Mouse (Mus musculus) adrenal gland, postnatal 25 days (tissue): ENCODE results near the gene Zmynd10. TPM values are rescaled to one million over a fixed set of nuclear protein-coding genes. Genes with fewer than 3 reads are reported as not detected.
"Not testable (repeated sequence)": the region's sequence is repeated elsewhere in the genome, so short reads cannot be mapped to it uniquely, and the experiment has no call there.

Source experiments
- DNase-seq: peaks from one replicate; pipeline ENCODE4 v3.0.0; 2021; ENCODE audit warnings: mixed read lengths
- total RNA-seq: library from RNA; stranded (reverse); gene quantifications from 2 replicates; pipeline ENCODE4 v1.2.3, GENCODE M21; 2021

Zmynd10 gene
- total RNA-seq, 1 experiment from 2014 or later, result 0.39 TPM

DNA sequence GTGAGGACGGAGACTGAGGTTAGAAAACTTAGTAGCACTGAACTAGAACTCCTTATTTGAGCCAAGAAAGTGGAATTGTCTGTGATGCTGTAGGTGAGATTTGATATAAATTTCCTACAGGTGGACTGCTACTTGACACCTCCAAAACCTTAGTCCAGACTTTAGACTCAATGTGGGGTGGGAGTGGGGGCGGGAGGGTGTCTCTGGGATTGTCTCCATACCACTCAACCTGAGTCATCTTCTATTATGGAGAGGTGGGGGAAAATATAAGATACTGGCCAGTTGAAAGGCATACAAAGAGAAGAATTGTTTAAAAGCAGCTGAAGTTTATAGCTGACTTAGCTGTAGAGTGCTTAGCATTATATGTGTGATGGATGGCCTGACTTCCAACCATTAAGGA is 8.6 kb downstream of the Zmynd10 start:
- no peak for DNase-seq

DNA sequence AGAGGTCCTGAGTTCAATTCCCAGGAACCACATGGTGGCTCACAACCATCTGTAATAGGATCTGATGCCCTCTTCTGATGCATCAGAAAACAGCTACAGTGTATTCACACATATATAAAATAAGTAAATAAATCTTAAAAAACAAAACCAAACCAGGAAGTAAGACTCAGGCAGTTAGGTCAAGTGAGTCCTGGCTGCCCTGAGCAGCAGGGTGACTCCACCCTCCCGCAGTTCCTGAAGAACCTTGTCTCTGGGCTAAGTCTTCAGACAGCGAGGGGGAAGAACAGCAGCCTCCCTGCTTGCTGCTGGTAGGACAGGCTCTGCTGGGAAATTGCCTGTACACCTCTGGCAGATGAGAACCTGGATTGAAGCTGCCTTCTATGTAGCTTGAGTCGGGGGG is 9.2 kb downstream of the Zmynd10 start:
- DNase-seq, result no peak

DNA sequence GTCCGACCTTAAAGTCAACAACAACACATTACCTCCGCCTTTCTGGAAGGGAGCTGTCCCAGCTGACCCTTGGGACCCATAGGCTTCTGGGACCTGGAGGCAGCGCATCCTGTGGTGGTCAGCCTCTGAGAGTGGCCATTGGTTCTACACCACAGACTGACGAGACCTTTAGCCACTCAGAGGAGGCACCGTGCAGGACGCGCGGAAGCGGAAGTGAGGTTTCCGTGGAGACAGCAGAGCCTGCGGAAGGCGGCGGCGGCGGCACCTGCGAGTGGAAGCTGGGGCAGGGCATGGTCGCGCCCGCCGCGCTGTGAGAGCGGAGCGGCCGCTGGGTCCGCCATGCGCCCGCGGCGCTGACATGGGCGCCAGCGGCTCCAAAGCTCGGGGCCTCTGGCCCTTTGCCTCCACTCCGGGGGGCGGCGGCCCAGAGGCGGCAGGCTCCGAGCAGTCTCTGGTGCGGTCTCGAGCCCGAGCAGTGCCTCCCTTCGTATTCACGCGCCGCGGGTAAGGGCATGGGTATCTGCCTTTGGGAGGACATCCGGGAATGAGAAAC is 16.0 kb downstream of the Zmynd10 start, which contains the start of gene Tusc2:
TSS of gene Tusc2 (plus strand) at position 227 of the 553 bp plus-strand sequence.
- peak; percentile 94 for DNase-seq

DNA sequence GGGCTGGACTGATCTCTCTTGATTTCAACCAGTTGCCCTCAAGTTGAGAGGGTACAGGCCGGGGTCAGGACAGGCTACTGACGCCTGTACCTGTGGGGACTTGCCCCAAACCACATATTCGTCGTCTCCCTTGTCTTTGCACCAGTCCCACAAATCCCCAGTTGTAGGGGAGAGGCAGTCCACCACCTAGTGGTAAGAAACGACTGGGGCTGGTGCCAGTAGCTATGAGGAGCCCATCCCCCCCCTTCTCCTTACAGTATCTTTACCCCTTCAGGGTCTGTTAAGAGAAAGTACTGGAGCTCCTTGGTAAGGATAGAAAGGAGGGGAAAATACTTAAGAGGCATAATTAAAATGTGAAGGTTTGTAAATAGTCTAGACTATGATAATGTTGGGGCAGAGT is 18.5 kb downstream of the Zmynd10 start:
- DNase-seq, result not testable (repeated sequence)

DNA sequence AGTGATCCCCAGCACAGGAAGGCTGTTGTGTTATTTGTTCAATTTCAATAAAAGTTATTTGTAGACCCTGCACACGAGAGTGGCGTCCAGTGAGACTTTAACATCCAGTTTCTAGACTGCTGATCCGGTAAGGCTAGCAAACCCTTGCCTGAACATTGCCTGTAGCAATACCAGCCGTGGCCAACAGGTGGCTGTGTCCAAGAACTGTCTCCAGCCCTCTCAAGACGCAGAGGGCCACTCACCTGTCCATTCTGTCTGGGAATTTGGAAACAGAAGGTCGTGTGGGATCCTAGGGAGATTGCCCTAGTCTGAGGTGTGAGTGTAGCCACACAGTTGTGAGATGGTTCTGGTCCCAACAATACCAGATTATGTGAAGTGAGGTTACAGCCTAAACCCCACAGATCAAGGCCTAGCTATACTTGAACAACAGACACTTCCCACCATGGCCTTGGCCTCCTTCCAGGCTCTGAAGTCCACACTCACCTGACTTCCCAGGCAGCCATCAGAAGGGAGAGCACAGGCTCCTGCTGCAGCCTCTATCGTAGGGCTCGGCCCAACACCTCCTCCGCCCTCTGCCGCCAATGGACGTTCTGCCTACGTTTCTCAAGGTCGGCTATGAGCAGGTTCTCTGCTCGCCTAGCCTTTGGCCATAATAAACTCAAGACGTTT is 19.1 kb downstream of the Zmynd10 start:
- peak; percentile 86 for DNase-seq

DNA sequence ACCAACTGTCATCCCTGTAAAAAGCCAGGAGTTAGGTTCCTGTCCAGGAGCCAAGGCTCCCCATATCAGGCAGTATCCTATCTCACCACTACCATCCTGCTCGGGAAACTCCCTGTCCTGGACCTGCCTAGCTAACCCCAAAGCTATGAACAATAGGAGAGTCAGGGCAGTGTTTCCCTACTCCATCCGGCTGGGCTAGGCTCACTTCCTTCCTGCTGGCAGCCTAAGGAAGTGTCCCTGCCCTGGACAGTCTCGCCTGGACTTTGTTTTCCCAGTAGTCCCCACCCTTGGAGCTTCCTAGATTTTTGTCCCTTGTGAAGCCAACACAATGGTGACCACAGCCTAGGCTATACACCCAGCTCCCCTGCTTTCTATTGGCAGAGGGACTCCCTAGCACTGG is 19.8 kb downstream of the Zmynd10 start:
- DNase-seq, result no peak

DNA sequence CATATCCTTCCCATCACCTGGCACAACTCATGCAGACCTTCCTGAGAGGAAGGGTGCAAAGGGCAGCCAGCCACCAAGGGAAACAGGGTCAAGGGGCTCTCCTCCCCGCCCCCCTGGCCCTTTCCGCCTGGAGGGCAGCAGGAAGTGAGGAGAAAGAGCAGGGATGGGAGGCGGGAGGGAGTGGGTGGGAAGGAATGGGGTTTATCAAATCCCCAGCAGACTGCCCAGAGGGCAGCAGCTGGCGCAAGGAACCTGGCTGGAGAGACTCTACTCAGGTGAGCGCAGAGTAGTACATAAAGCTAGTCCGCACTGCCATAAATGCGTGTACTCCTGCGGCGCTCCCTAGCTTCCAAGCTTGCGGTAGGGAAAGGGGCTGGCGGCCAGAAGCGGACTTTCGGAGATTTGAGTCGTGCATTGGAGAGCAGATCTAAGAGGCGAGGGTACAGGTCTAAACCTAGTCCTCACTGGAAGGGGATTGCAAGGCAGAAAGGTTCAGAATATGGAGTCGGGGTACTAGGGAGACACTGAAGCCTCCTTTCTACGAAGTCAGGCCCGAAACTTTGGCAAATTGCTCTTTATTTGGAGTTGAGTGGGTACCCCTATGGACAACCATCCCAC is 20.7 kb downstream of the Zmynd10 start, which contains the start of gene Hyal2:
TSS of gene Hyal2 (plus strand) at position 244 of the 618 bp plus-strand sequence.
- peak; percentile 55 for DNase-seq

DNA sequence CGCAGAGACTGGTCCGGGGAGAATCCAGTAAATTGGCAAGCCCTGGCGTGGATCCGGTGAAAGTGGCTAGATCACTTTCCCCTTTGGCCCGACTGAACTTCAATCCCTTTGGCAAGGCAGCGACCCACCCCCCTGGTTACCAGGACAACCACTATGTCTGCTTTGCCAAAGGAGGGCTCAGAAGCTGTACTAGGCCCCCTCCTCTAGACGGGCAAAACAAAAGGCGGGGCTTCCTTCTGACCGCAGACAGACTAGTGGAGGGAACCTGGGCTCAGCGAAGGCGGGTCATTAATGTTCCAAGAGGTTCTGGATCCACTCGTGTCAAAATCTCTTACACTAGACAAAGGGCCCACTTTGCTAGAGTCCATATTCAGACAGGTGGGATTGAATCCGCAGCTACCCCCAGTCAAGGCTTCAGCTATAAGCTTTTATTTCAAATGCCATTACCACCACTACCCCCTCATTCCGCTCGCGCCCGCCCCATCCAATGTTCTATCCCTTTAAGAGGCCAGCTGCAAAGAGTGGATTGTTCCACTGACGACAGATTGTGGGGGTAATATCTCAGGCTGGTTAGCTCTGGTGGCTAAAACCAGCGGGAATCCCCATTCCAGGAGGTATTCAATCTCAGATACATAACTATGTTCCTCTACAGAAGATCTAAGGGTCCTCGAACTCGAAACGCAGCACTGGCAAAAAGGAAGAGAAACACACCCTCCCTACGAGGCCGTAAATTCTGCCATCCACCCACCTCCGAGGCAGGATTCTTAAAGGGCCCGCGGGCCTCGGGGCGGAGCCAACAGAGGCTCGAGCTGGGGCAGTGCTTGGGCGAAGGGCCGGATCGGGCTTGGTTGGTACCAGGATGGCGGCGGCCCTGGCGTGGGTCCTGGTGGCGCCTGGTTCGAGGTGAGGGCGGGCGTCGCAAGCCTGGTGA is 21.5 kb downstream of the Zmynd10 start:
- DNase-seq, result peak; percentile 88

DNA sequence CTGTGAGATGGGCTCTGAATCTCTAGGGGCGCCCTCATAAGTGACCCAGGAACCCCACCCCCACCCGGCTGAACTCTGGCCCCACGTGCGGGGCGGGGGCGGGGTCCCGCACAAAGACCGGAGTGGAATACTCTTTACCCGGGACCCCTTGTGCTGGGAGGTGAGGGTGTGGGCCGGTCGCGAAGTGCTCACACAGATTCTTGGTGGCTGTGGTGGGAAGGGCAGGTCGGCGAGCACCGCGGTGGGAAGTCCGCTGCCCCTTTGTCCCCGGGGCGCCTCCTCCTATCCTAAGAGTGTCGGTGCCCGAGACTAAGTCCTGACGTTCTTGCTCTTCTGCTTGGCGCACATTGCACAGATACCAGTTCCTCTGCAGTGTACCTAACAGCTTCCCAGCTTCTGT is 22.2 kb downstream of the Zmynd10 start:
- no peak for DNase-seq

DNA sequence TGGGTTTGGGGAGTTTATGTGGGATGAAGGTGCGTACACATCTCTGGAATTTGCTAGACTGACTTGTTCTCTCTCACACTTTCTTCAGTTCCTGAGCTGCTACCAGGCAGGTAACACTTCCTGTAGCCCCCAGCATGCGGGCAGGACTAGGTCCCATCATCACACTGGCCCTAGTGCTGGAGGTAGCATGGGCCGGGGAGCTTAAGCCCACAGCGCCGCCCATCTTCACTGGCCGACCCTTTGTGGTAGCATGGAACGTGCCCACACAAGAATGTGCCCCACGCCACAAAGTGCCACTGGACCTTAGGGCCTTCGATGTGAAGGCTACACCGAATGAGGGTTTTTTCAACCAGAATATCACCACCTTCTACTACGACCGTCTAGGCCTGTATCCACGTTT is 22.9 kb downstream of the Zmynd10 start:
- no peak for DNase-seq

DNA sequence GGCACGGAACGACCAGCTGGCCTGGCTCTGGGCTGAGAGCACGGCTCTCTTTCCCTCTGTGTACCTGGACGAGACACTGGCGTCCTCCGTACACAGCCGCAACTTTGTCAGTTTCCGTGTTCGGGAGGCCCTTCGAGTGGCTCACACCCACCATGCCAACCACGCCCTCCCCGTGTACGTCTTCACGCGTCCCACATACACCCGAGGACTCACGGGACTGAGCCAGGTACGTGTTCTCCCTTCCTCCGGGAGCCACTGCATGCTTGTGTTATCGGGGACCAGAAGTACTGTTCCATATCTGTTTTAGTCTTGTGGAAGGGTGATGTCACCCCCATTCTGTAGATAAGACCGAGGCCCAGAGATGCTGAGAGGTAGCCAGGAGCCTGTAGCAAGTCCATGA is 23.7 kb downstream of the Zmynd10 start:
- DNase-seq, result no peak

DNA sequence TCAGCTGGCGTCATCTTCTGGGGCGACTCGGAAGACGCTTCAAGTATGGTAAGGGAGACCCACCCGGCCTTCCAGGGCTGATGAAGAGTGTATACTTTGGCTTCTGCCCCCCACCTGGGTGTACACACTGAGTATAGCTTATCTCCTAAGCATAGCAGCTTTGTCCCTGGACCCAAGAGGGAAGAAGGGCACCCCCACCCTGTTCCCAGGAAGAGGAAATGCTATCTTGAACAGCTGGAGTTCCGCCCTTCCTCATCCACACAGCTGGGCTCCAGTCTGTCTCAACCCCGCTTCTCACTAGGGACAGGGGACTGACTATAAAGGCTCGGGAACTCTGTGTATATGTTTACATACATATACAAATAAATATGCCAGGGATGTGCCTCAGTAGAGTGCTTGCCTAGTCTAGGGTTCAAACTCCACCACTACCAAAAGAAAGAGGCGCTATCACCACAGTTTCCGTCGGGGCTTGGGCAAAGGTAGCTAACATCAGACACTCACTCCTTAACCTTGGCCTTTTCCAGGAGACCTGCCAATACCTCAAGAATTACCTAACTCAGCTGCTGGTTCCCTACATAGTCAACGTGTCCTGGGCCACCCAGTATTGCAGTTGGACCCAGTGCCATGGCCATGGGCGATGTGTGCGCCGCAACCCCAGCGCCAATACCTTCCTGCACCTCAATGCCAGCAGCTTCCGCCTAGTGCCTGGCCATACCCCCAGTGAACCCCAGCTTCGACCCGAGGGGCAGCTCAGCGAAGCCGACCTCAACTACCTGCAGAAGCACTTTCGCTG is 24.6 kb downstream of the Zmynd10 start:
- DNase-seq, result no peak

DNA sequence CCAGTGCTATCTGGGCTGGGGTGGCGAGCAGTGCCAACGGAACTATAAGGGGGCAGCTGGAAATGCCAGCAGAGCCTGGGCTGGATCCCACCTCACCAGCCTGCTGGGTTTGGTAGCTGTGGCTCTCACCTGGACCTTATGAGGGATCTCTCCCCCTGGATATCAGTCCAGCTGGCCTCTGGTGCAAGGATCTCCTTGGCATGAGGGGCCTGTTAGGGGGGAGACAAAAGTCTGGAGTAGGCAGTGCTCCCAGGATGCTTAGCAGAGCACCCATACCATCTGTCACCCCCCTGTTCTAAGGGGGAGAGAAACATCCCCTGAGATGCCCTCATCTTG is 25.2 kb downstream of the Zmynd10 start:
- DNase-seq, result no peak

DNA sequence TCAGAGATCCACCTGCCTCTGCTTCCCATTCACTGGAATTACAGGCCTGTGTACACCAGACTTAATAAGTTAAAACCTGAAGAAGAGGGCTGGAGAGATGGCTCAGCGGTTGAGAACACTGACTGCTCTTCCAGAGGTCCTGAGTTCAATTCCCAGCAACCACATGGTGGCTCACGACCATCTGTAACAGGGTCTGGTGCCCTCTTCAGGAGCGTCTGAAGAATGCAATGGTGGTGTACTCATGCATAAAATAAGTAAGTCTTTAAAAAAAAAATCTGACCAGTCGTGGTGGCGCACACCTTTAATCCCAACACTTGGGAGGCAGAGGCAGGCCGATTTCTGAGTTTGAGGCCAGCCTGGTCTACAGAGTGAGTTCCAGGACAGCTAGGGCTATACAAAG is 26.7 kb downstream of the Zmynd10 start:
- DNase-seq, result not testable (repeated sequence)

DNA sequence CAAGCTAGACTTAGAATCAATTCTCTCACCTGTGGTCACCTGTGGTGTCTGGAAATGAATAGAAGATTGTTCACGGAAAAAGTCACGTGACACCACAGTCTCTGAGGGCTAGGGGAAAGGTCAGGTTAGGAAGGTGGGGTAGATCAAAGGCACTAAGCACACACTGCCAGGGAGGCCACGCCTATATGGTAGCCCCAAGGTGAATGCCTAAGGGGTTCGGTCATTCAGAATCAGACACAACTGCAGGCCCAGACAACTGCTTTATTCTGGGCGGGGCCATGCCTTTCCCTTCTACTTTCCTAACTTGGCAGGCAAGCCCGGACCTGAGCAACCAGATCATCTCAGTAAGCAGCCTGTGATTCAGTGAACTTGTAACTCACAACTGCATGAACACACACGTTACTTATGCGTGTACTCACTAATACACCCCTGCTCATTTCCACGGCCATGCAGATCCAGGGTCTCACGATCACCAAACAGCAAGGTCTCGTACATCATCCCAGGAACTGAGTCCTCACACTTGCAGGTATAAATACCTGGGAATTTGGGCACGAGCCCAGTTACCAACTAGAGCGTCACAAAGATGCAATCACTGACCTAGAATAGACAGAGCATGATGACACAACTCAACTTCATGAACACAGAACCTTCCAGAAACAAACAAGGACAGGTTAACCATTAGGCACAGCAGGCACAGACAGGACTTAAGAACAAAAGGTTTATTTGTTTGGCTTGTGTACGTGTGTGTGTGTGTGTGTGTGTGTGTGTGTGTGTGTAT is 28.7 kb downstream of the Zmynd10 start:
- no peak for DNase-seq

DNA sequence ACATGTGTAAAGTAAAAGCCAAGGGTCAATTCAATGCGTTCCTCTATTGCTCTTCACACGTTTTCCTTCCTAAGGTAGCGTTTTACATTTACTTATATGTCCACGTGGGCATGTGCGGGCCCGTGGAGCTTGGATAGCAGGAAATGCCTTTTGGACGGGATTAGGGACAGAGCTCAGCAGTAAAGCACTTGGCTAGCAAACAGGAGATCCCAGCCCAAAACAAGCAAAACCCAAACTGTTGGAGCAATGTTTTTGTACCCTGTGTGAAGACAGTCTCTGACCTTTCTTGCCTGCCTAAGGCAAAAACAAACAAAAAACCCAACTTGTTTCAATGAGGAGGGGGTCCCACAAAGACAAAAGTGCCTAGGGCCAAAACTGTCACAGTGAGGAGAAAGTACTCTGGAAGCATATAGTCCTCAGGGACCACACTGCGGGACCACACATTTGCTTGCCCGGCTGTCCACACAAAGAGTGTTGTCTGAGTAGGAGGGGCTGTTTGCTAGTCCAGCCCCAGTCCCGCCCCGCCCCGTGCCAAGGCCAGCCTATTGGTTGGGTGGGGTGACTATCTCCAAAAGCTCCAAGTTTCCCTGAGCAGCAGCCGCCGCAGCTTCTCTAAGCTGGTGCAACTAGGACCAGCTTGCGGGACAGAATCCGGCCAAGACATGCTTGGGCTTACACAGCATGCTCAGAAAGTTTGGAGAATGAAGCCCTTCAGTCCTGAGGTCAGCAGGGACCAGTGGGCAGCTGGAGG is 29.4 kb downstream of the Zmynd10 start, which contains the start of gene Hyal1:
TSS of gene Hyal1 (plus strand) at position 571 of the 751 bp plus-strand sequence.
- DNase-seq, result peak; percentile 86

DNA sequence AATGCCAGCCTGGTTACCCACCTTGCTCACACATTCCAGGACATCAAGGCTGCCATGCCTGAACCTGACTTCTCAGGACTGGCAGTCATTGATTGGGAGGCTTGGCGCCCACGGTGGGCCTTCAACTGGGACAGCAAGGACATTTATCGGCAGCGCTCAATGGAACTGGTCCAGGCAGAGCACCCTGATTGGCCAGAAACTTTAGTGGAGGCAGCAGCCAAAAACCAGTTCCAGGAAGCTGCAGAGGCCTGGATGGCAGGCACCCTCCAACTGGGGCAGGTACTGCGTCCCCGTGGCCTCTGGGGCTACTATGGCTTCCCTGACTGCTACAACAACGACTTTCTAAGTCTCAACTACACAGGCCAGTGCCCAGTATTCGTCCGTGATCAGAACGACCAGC is 30.8 kb downstream of the Zmynd10 start:
- no peak for DNase-seq

DNA sequence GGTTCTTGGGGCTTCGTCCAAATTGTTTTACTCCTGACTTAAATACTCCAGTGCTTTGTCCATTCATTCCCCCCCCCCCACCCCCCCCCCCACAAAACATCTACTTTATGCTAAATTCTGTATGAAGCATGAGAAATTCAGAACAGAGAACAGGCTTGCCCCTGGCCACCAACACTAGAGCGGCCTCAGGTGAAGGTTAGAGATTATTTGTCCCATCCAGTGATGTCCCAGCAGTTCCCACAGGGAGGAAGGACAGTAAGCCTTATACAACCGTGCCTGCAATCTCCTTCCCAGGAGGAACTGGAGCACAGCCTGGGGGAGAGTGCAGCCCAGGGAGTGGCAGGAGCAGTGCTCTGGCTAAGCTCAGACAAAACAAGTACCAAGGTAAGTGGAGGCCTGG is 31.5 kb downstream of the Zmynd10 start, which contains the start of gene Naa80:
TSS of gene Naa80 (plus strand) at position 301 of the 400 bp plus-strand sequence.
- no peak for DNase-seq

DNA sequence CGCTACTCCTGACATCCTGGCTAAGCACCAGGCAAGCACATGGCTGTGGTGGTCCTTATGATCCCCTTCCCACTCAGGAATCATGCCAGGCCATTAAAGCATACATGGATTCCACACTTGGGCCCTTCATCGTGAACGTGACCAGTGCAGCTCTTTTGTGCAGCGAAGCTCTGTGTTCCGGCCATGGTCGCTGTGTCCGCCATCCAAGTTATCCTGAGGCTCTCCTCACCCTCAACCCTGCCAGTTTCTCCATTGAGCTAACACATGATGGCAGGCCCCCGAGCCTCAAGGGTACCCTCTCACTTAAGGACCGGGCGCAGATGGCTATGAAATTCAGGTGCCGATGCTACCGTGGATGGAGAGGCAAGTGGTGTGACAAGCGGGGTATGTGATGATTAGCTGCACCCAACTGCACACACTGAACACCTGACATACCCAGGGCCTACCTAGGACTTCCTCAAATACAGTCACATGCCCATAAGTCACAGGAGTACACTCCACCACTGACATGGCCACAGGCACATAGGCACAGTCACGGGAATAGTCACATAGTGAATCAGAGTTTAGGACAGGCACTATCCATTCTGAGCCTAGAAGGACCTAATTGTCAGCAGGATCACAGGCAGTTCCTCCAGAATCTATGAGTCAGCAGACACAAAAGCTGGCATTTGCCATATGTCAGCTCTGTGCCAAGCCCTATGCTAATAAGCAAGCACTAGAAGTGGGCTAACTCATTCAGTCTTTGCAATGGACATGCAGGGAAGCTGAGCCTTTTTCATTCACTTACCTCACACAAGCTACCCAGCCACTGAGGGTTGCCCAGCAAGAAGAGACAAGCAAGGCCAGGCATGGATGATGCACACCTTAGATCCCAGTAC is 32.2 kb downstream of the Zmynd10 start:
- DNase-seq, result no peak
